Mouse (Mus musculus): ENCODE data around the gene Zfp661.

- TF ChIP-seq CTCF (IDR thresholded peaks at IDR 0.05; ENCODE audit: low read depth): no peak
- TF ChIP-seq EP300 (IDR thresholded peaks at IDR 0.05; ENCODE audit: low read depth): no peak
These were observed 41.2 kb upstream of the Zfp661 start for GRCm38 (mm10) chr2:127627990-127628570.
